Mouse (Mus musculus) brain, embryonic 14.5 days (tissue): ENCODE data around the gene Adap1.

Source experiments
- CTCF ChIP-seq: fragments of 200-500 bp; IDR thresholded peaks from 2 replicates; pipeline ENCODE4 v1.5.1; 2012; ENCODE audit warnings: inconsistent platforms, mild to moderate bottlenecking, moderate library complexity, borderline replicate concordance; ENCODE audit not compliant: insufficient read depth, insufficient read length; ENCODE audit errors: extremely low read depth
- POLR2A ChIP-seq: fragments of 200-500 bp; IDR thresholded peaks from 2 replicates; pipeline ENCODE4 v1.6.1; 2012; ENCODE audit warnings: mild to moderate bottlenecking, inconsistent platforms, borderline replicate concordance; ENCODE audit not compliant: poor library complexity, insufficient read depth, insufficient read length, severe bottlenecking; ENCODE audit errors: extremely low read depth

GRCm38 (mm10) chr5:139370336-139370735 lies 44.9 kb upstream of the Adap1 start:
- TF ChIP-seq CTCF (no peak), POLR2A (no peak)
